Mouse (Mus musculus): Measurements from ENCODE around the gene Snapc2. TPM values are rescaled to one million over a fixed set of nuclear protein-coding genes. Genes with fewer than 3 reads are reported as not detected.

Gene Snapc2
- polyA plus RNA-seq, 1 experiment from 2014 or later: 46.2 TPM

- WGBS: 10% methylated on average over 19 of the region's 19 CpGs
- H3K27ac ChIP-seq (replicated peaks in 1 of 2; ENCODE audit: control insufficient read depth in 1 of 2, insufficient read depth in 1 of 2, low read depth in 2 of 2, low read length in 2 of 2): peak overlapping the region; percentile 9 to 93
- peaks cover 43% of the 10 kb centered on the region for H3K36me3 ChIP-seq (ENCODE audit: control insufficient read depth, insufficient read depth, low read length)
- H3K4me3 ChIP-seq (ENCODE audit: control insufficient read depth in 1 of 2, insufficient read depth in 1 of 2, low read depth in 1 of 2, low read length in 2 of 2): peak overlapping the region; percentile 69 to 72
- H3K4me1 ChIP-seq (ENCODE audit: control insufficient read depth in 2 of 2, insufficient read depth in 2 of 2, low read length in 2 of 2): peaks cover 14 to 17% of the 10 kb centered on the region in 2 experiments
- no peaks in the 10 kb centered on the region for H3K27me3 ChIP-seq (ENCODE audit: control insufficient read depth, insufficient read depth, low read length)
- ATAC-seq (ENCODE audit: insufficient number of reproducible peaks, insufficient read depth, low FRiP score, low read depth): no peak
- H3K9ac ChIP-seq (ENCODE audit: low read length): peak overlapping the region; percentile 78
- H3K4me2 ChIP-seq (ENCODE audit: low read length): peak overlapping the region; percentile 79
- no peaks in the 10 kb centered on the region for H3K9me3 ChIP-seq (ENCODE audit: control insufficient read depth, low read length)
Observed at GRCm38 (mm10) chr8:4239193-4239890, 13.5 kb upstream of the Snapc2 start.

DNA sequence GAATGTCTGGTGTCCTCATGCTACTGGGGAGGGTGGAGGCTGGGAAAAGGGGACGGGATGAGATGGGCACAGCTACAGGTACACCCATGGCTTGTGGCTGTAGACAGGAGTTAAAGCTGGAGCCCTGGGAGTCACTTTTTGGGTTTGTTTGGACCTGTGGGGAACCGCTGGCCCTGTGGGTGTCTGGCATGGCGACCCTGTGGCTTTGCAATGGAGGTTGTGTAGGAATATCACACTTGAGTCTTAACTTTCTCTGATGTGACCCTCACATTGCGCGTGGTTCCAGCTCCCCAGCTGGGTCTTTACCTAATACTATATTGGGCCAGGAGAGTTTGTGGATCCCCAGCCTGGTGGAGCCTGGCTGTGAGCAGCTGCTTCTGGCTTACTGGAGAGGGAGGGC lies 7.8 kb upstream of the Snapc2 start:
- 90% methylated on average over 5 of the region's 5 CpGs for WGBS
- peaks cover 83% of the 10 kb centered on the region for H3K36me3 ChIP-seq (ENCODE audit: control insufficient read depth, insufficient read depth, low read length)
- ATAC-seq (ENCODE audit: insufficient number of reproducible peaks, insufficient read depth, low FRiP score, low read depth): no peak

GRCm38 (mm10) chr8:4245737-4246136 lies 7.1 kb upstream of the Snapc2 start:
- ATAC-seq (ENCODE audit: insufficient number of reproducible peaks, insufficient read depth, low FRiP score, low read depth): no peak
- no peak overlapping the region for H3K9ac ChIP-seq (ENCODE audit: low read length)

More for the DNA sequence above, 7.8 kb upstream of the Snapc2 start:
- no peak overlapping the region for H3K27ac ChIP-seq (replicated peaks in 1 of 2; ENCODE audit: control insufficient read depth in 1 of 2, insufficient read depth in 1 of 2, low read depth in 2 of 2, low read length in 2 of 2)
- H3K4me2 ChIP-seq (ENCODE audit: low read length): no peak overlapping the region
- H3K9ac ChIP-seq (ENCODE audit: low read length): no peak overlapping the region
- H3K9me3 ChIP-seq (ENCODE audit: control insufficient read depth, low read length): no peaks in the 10 kb centered on the region
- no peaks in the 10 kb centered on the region for H3K27me3 ChIP-seq (ENCODE audit: control insufficient read depth, insufficient read depth, low read length)
- peaks cover 11 to 14% of the 10 kb centered on the region in 2 experiments for H3K4me1 ChIP-seq (ENCODE audit: control insufficient read depth in 2 of 2, insufficient read depth in 2 of 2, low read length in 2 of 2)
- H3K4me3 ChIP-seq (ENCODE audit: control insufficient read depth in 1 of 2, insufficient read depth in 1 of 2, low read depth in 1 of 2, low read length in 2 of 2): no peak overlapping the region

DNA sequence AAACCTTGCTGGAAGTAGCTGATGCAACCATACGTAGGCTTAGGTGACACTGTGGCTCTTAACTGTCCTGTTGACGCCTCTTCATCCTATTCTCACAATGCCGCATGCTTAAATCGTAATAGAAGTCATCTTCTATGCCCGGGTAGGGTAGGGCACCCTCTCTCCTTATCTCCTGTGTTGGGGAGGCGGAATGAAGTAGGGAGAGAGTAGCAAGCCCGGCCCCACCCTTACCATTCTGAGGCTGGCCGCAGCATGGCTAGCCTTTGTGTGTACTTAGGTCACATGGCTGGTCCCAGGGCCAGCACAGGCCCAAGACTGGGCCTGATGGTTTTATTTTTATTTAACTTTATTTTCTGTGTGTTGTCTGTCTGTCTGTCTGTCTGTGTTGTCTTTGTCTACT lies 5.6 kb upstream of the Snapc2 start:
- Histone ChIP-seq H3K9ac (ENCODE audit: low read length) (no peak overlapping the region), H3K27me3 (ENCODE audit: control insufficient read depth, insufficient read depth, low read length) (no peaks in the 10 kb centered on the region), H3K4me3 (ENCODE audit: control insufficient read depth in 1 of 2, insufficient read depth in 1 of 2, low read depth in 1 of 2, low read length in 2 of 2) (no peak overlapping the region), H3K36me3 (ENCODE audit: control insufficient read depth, insufficient read depth, low read length) (peaks cover 61% of the 10 kb centered on the region), H3K27ac (replicated peaks in 1 of 2; ENCODE audit: control insufficient read depth in 1 of 2, insufficient read depth in 1 of 2, low read depth in 2 of 2, low read length in 2 of 2) (no peak overlapping the region), H3K9me3 (ENCODE audit: control insufficient read depth, low read length) (no peaks in the 10 kb centered on the region), H3K4me1 (ENCODE audit: control insufficient read depth in 2 of 2, insufficient read depth in 2 of 2, low read length in 2 of 2) (peaks cover 8 to 11% of the 10 kb centered on the region in 2 experiments; a peak in 3 of 4 replicates), H3K4me2 (ENCODE audit: low read length) (no peak overlapping the region)
- WGBS: 79% methylated on average over 8 of the region's 8 CpGs
- ATAC-seq (ENCODE audit: insufficient number of reproducible peaks, insufficient read depth, low FRiP score, low read depth): no peak

More at GRCm38 (mm10) chr8:4245737-4246136, 7.1 kb upstream of the Snapc2 start:
- Histone ChIP-seq H3K36me3 (ENCODE audit: control insufficient read depth, insufficient read depth, low read length) (peaks cover 77% of the 10 kb centered on the region), H3K4me1 (ENCODE audit: control insufficient read depth in 2 of 2, insufficient read depth in 2 of 2, low read length in 2 of 2) (peaks cover 8 to 10% of the 10 kb centered on the region in 2 experiments; a peak in 3 of 4 replicates), H3K27me3 (ENCODE audit: control insufficient read depth, insufficient read depth, low read length) (no peaks in the 10 kb centered on the region), H3K9me3 (ENCODE audit: control insufficient read depth, low read length) (no peaks in the 10 kb centered on the region), H3K4me2 (ENCODE audit: low read length) (no peak overlapping the region), H3K4me3 (ENCODE audit: control insufficient read depth in 1 of 2, insufficient read depth in 1 of 2, low read depth in 1 of 2, low read length in 2 of 2) (no peak overlapping the region), H3K27ac (replicated peaks in 1 of 2; ENCODE audit: control insufficient read depth in 1 of 2, insufficient read depth in 1 of 2, low read depth in 2 of 2, low read length in 2 of 2) (no peak overlapping the region)
- 88% methylated on average over 13 of the region's 13 CpGs for WGBS

DNA sequence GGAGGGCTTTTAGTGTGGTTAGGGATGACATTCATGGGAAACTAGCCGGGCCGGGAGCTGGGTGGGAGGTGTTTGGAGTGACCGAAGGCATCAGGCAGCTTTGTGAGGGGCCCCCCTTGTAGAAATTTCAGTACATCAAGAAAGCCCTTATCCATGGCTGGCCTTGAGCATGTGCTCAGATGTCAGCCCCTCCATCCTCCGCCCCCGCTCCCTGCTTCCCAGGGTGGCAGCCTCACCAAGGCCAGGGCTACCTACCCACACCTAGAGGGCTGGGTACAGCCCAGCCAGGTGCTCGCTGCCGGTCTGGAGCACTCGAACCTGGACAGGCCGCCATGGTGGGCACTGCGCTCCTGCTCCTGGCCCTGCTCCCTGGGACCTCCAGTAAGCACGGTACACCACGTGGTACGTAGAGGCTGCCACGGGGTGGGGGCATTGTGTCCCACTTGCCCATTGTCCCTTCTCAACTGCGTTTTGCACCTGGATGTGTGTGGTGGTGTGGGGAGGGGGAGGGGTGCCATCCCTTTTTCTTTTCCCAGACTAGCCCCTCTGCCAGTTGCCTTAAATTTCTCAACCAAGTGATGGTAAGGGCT lies 4.8 kb upstream of the Snapc2 start, which contains the start of gene Tgfbr3l:
Gene Tgfbr3l (plus strand): TSS at position 264 of the 590 bp plus-strand sequence.
- peak within 1 kb of the TSS; percentile 52 for H3K9ac ChIP-seq (ENCODE audit: low read length)
- no peaks in the 10 kb centered on the region for H3K27me3 ChIP-seq (ENCODE audit: control insufficient read depth, insufficient read depth, low read length)
- H3K36me3 ChIP-seq (ENCODE audit: control insufficient read depth, insufficient read depth, low read length): peaks cover 54% of the 10 kb centered on the region
- H3K27ac ChIP-seq (replicated peaks in 1 of 2; ENCODE audit: control insufficient read depth in 1 of 2, insufficient read depth in 1 of 2, low read depth in 2 of 2, low read length in 2 of 2): peak within 1 kb of the TSS; percentile 4 to 53; a peak in 3 of 4 replicates
- ATAC-seq (ENCODE audit: insufficient number of reproducible peaks, insufficient read depth, low FRiP score, low read depth): no peak
- peak within 1 kb of the TSS in 1 of 2 experiments; percentile 16; a peak in 1 of 4 replicates for H3K4me3 ChIP-seq (ENCODE audit: control insufficient read depth in 1 of 2, insufficient read depth in 1 of 2, low read depth in 1 of 2, low read length in 2 of 2)
- peak within 1 kb of the TSS; percentile 60 for H3K4me2 ChIP-seq (ENCODE audit: low read length)
- no peaks in the 10 kb centered on the region for H3K9me3 ChIP-seq (ENCODE audit: control insufficient read depth, low read length)
- 80% methylated on average over 15 of the region's 15 CpGs for WGBS
- peaks cover 12 to 16% of the 10 kb centered on the region in 2 experiments for H3K4me1 ChIP-seq (ENCODE audit: control insufficient read depth in 2 of 2, insufficient read depth in 2 of 2, low read length in 2 of 2)

DNA sequence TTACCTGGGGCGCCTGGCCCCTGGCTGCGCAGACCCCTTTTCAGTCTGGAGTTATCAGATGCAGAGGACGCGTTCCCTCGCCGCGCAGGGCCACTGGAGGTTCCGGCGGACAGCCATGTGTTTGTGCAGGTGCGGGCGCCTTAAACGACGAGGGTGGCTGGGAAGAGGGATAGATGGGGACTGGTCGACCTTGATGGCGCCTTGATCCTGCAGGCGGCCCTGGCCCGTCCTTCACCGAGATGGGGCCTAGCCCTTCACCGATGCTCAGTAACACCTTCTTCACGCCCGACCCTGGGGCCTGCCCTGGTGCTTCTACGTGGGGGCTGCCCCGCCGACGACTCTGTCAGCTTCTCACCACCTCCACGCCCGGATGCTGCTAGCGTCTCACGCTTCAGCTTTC lies 3.7 kb upstream of the Snapc2 start:
- H3K27ac ChIP-seq (replicated peaks in 1 of 2; ENCODE audit: control insufficient read depth in 1 of 2, insufficient read depth in 1 of 2, low read depth in 2 of 2, low read length in 2 of 2): peak overlapping the region; percentile 4 to 53; a peak in 3 of 4 replicates

DNA sequence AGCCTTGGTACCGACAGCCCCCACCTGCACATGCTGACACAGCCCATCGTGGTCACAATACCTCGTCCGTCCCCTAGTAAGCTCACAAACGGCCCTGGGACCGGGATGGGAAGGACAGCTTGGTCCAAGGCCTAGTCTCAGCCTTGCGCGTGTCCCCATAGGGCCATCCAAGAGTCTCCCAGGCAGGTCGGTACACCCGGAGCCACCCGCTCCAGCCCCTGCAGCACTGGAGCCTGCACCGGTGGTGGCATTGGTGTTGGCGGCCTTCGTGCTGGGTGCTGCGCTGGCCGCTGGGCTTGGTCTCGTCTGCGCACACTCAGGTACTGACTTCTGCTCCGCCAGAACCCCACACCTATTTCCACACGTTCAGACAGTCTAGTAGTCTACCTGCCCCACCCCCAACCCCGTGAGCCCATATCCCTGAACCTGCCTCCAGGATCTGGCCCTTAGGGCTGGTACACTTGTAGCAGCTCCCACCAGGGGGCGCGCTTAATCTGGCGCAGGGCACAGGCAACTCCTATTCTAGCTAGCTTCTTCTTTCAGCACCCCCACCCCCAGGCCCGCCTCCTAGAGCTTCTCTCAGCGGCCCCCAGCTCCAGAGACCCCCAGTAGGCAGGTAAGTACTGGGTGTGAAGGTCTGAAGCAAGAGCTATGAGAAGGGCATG lies 2.4 kb upstream of the Snapc2 start:
- peaks cover 42% of the 10 kb centered on the region for H3K36me3 ChIP-seq (ENCODE audit: control insufficient read depth, insufficient read depth, low read length)
- no peaks in the 10 kb centered on the region for H3K27me3 ChIP-seq (ENCODE audit: control insufficient read depth, insufficient read depth, low read length)
- H3K27ac ChIP-seq (replicated peaks in 1 of 2; ENCODE audit: control insufficient read depth in 1 of 2, insufficient read depth in 1 of 2, low read depth in 2 of 2, low read length in 2 of 2): no peak overlapping the region
- no peak overlapping the region for H3K4me3 ChIP-seq (ENCODE audit: control insufficient read depth in 1 of 2, insufficient read depth in 1 of 2, low read depth in 1 of 2, low read length in 2 of 2)
- no peak overlapping the region for H3K4me2 ChIP-seq (ENCODE audit: low read length)
- 37% methylated on average over 26 of the region's 26 CpGs for WGBS
- H3K9ac ChIP-seq (ENCODE audit: low read length): no peak overlapping the region
- ATAC-seq (ENCODE audit: insufficient number of reproducible peaks, insufficient read depth, low FRiP score, low read depth): no peak
- H3K4me1 ChIP-seq (ENCODE audit: control insufficient read depth in 2 of 2, insufficient read depth in 2 of 2, low read length in 2 of 2): peaks cover 15 to 24% of the 10 kb centered on the region in 2 experiments
- H3K9me3 ChIP-seq (ENCODE audit: control insufficient read depth, low read length): no peaks in the 10 kb centered on the region

More for the DNA sequence above, 3.7 kb upstream of the Snapc2 start:
- peak overlapping the region; percentile 60 for H3K4me2 ChIP-seq (ENCODE audit: low read length)
- H3K9ac ChIP-seq (ENCODE audit: low read length): peak overlapping the region; percentile 52
- no peaks in the 10 kb centered on the region for H3K27me3 ChIP-seq (ENCODE audit: control insufficient read depth, insufficient read depth, low read length)
- no peak for ATAC-seq (ENCODE audit: insufficient number of reproducible peaks, insufficient read depth, low FRiP score, low read depth)
- peaks cover 15 to 22% of the 10 kb centered on the region in 2 experiments for H3K4me1 ChIP-seq (ENCODE audit: control insufficient read depth in 2 of 2, insufficient read depth in 2 of 2, low read length in 2 of 2)
- H3K36me3 ChIP-seq (ENCODE audit: control insufficient read depth, insufficient read depth, low read length): peaks cover 42% of the 10 kb centered on the region
- H3K9me3 ChIP-seq (ENCODE audit: control insufficient read depth, low read length): no peaks in the 10 kb centered on the region
- H3K4me3 ChIP-seq (ENCODE audit: control insufficient read depth in 1 of 2, insufficient read depth in 1 of 2, low read depth in 1 of 2, low read length in 2 of 2): peak overlapping the region in 1 of 2 experiments; percentile 16; a peak in 1 of 4 replicates
- WGBS: 13% methylated on average over 29 of the region's 29 CpGs
